Mouse (Mus musculus): ENCODE data around the gene Ptpro.
"Not testable (repeated sequence)": the region's sequence is repeated elsewhere in the genome, so short reads cannot be mapped to it uniquely, and the experiment has no call there.

Ptpro gene

GRCm38 (mm10) chr6:137457210-137457609 is 205.1 kb downstream of the Ptpro start:
- DNase-seq: no peak

DNA sequence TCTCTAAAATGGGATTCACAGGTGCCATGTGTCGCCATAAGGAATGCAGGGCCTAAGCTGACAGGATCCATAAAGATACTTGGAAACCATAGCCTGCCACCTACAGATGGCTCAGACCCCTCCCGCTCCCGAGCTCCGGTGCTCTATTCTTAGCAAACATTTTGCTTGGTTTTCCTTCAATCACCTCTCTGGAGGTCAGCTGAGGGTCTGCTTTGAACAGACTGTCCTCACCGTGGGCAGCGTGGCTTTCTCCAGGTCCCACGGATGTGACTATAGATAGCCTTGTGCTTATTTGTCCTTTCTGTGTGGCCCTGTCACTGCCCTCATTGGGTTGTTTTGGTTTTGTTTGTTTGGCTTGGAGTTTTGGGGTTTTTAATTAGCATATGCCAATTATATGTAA is 206.0 kb downstream of the Ptpro start:
- no peak for DNase-seq

DNA sequence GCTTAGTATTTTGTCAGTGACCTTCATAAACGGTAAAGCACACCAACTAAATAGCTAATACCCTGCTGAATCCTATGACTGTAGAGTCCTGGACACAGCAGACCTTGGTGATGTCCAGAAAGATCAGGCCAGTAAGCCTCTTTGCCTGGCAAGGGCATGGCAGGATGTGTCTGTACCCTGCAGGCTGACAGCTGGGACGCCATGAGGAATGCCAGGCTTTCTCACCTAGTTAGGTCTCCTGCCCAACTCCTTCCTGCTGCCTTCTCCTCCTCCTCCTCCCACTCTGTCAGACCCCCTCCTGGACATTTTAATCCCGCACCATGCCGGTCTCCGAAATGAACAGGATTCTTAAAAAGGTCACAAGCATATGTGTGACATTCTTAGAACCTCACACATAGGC is 211.7 kb downstream of the Ptpro start:
- DNase-seq: no peak

DNA sequence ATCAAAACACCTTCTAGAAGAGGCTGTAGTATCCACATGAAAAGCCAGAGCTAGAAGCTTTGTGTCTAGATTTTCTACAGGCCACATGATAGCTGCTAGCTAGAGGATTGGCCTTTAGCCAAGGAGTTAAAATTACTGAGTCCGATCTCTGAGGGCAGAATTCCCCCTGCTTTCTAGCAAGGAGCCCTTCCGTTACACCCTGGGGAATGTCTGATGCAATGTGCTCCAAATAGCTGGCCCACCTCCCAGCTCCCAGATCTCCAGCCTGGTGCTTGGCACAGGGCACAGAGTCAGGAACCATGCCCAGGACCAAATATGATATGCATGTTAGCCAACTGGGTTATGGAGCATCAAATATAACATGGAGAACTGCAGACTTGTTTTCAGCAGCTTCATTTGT is 213.1 kb downstream of the Ptpro start:
- DNase-seq: peak; percentile 54 to 76

DNA sequence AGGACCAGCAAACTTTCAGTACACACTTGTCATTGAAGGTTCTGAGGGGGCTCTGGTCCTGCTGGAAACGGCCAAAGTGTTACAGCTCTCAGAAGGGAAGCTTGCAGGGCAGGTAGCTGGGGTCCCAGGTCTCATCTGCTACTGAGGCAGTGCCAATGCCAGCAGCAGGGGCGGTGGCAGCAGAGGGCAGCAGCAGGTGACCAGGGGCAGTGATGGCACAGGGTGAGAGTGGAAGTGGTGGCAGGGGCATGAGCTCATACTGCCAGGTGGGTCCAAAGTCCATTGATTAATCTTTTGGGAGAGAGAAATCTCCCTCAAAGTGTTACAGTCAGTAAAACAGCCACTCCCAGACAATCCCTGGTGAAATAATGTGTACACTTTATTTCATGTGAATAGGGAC is 214.1 kb downstream of the Ptpro start:
- no peak for DNase-seq

GRCm38 (mm10) chr6:137467696-137468095 is 215.6 kb downstream of the Ptpro start:
- no peak for DNase-seq

- no peak for DNase-seq
These were observed 217.4 kb downstream of the Ptpro start for GRCm38 (mm10) chr6:137469541-137469940.

DNA sequence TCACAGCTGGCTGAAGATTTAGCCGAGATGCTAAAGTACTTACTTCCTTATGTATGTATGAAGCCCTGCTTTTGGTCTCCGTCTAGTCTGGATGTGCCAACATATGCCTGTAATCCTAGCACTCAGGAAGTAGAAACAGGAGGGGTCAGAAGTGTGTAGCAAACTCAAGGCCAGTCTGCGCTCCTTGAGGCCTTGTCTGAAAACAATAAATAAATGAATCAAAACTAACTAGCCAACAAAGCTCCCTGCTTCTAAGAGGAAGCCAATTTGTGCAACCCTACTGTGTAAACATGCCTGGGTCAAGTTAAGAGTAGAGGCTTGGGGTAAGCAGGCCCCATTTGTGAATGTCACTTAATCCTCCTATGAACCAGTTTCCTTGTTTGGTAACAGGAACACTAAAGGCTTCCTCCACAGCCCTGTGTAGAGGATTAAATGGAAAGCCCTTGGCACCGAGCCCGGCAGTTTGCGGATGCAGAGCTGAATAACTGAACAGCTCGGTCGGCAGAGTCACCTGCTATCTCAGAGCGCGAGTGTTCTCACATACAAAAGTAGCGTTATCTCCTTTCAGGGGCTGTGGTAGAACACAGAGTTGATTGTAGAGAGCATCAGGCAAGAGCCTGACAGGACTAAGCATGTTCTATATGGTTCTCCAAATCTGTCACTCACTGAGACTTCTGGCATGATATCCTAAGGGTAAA is 218.9 kb downstream of the Ptpro start:
- peak; percentile 86 to 88 for DNase-seq

DNA sequence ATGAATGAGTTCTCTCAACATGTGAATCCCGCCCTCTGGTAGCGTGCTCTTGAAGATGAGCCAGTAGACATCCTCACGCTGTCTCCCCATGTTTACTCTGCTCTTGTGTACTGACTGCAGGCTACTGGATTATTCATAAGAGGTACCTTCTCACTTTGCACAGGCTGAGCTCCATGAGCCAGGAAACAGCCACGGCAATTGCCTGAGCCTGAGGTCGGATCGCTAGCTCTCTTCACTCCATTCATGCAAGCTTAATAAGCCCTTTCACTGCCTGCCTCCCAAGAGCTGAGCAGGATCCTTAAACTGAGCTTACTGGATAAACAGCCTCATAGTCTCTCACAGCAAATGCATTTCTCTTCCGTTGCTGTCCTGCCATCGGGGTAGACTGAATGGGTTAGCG is 220.0 kb downstream of the Ptpro start:
- no peak for DNase-seq

DNA sequence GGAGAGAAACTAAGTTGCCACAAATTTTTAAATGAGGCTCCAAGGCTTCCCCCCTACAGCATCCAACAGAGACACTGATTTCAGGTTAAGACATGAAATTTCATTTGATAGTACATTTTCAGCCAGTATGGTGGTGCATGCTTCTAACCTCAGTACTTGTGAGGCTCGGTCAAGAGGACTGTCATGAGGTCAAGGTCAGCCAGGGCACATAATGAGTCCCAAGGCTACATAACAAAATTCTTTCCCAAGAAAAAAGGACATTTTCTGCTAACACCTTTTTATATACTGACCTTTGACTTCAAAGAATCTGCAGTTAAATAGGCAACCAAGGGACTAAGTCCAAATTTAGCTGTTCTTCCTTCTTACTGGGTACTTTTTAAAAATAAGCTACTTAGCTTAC is 221.3 kb downstream of the Ptpro start:
- no peak for DNase-seq

DNA sequence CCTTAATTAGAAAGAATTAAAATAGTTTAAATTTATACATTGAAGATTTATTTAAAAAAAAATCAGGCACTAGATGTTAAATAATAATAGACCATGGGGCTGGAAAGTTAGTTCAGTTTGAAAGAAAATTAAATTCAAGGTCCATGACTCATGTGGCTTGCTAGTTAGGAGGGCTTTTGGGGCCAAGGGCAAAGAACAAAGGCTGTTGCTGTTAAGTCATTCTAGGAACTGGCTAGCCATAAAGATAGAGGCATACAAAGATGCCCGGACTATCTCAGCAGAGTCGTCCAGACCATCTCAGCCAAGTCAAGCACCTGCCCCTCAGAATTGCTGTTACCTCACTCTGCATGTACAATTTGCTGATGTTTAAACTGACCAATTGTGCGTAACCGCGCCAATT is 223.6 kb downstream of the Ptpro start:
- DNase-seq: not testable (repeated sequence)

GRCm38 (mm10) chr6:137482891-137483290 is 230.8 kb downstream of the Ptpro start:
- DNase-seq: no peak

DNA sequence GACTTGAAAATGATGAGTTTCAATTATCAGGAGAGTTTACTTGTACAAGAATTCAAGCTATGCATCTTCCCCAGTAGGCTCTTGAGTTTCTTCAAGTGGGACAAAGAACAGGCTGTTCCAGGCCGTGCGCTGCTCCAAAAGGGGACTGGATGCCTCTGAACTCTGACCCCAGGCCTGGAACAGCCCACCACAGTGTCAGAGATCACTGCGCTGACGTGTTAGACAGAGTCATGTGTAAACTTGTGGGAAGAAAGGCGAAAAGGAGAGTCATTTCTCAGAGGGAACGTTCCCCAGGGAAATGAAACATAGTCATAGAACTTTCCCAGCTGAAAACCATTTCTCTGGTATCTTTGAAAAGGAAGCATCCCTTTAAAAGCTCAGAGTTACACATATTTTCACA is 235.3 kb downstream of the Ptpro start:
- peak; percentile 31 to 70 for DNase-seq

- no peak for DNase-seq
These were observed 238.0 kb downstream of the Ptpro start for GRCm38 (mm10) chr6:137490115-137490514.

- DNase-seq: no peak
These were observed 239.5 kb downstream of the Ptpro start for GRCm38 (mm10) chr6:137491659-137492058.

GRCm38 (mm10) chr6:137492582-137492981 is 240.5 kb downstream of the Ptpro start:
- no peak for DNase-seq

GRCm38 (mm10) chr6:137493211-137494135 is 241.4 kb downstream of the Ptpro start:
- no peak for DNase-seq

GRCm38 (mm10) chr6:137494136-137494475 is 242.0 kb downstream of the Ptpro start:
- no peak for DNase-seq

DNA sequence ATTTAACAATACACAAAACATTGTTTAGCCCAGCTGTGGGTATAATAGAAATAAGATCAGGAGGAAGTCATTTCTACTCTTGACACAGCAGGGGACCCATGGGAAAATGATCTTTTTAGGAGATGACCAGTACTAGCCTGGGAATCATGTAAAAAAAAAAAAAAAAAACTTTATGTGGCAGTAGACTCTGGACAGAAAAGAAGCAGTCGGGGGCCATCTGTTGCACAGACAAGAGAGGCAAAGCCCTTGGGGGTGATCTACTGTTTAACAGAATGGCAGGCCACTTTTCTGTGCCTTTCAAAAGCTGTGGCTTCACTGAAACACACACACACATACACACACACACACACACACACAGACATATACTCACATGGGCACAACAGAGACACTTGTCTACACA is 242.7 kb downstream of the Ptpro start:
- DNase-seq: no peak

- no peak for DNase-seq
These were observed 243.1 kb downstream of the Ptpro start for GRCm38 (mm10) chr6:137495233-137495632.

- no peak for DNase-seq
These were observed 244.4 kb downstream of the Ptpro start for GRCm38 (mm10) chr6:137496562-137496961.

GRCm38 (mm10) chr6:137497208-137497835 is 245.2 kb downstream of the Ptpro start:
- DNase-seq: no peak

- no peak for DNase-seq
These were observed 246.7 kb downstream of the Ptpro start for GRCm38 (mm10) chr6:137498781-137499180.

DNA sequence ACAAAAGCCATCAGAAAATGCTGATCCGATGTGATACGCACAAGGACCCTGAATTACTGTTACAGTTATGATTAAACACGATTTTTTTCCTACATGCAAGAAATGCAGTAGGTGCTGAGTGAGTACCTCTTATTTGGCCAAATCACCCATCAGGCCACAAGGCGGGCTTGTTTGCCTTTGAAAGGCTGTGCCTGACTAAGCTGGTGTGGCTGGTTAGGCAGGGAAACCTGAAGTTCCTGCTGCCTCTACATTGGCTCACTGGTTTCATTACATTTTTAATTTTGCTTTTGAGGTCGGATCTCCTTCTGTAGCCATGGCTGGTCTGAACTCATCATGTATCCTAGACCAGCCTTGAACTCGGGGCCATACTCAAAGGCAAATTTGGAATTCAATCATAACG is 250.9 kb downstream of the Ptpro start:
- no peak for DNase-seq

Measured in lung, postnatal 4 days (tissue).